Mouse (Mus musculus) forebrain, embryonic 12.5 days (tissue): Measurements from ENCODE around the gene Atp2b2. TPM values are rescaled to one million over a fixed set of nuclear protein-coding genes. Genes with fewer than 3 reads are reported as not detected.

Experiments
- ATAC-seq: fragments of 200-750 bp; cut with Nextera tagmentation; 2 replicates; pipeline ENCODE4 v1.8.0; 2017; ENCODE audit warnings: moderate TSS enrichment; ENCODE audit not compliant: low FRiP score
- H3K27ac ChIP-seq: fragments of 300-500 bp; sonication (generic); 2 replicates; pipeline ENCODE4 v1.5.1; 2016; ENCODE audit warnings: mild to moderate bottlenecking
- H3K27me3 ChIP-seq: fragments of 300-500 bp; sonication (generic); 2 replicates; pipeline ENCODE4 v1.6.1; 2016; ENCODE audit warnings: mild to moderate bottlenecking
- H3K36me3 ChIP-seq: fragments of 300-500 bp; sonication (generic); replicated peaks from 2 replicates; pipeline ENCODE4 v1.6.1; 2016; ENCODE audit warnings: mild to moderate bottlenecking
- H3K4me1 ChIP-seq: fragments of 300-500 bp; sonication (generic); 2 replicates; pipeline ENCODE4 v1.6.1; 2016
- H3K4me2 ChIP-seq: fragments of 300-500 bp; sonication (generic); 2 replicates; pipeline ENCODE4 v1.6.1; 2016; ENCODE audit warnings: mild to moderate bottlenecking, moderate library complexity
- H3K4me3 ChIP-seq: fragments of 300-500 bp; sonication (generic); replicated peaks from 2 replicates; pipeline ENCODE4 v1.5.1; 2016; ENCODE audit warnings: mild to moderate bottlenecking
- H3K9ac ChIP-seq: fragments of 300-500 bp; sonication (generic); 2 replicates; pipeline ENCODE4 v1.6.1; 2016; ENCODE audit warnings: mild to moderate bottlenecking
- H3K9me3 ChIP-seq: fragments of 300-500 bp; sonication (generic); 2 replicates; pipeline ENCODE4 v1.6.1; 2016
- WGBS: fragments of 180-500 bp; shearing (Covaris S2); methylation state at CpG from one replicate; pipeline ENCODE4 v1.1.7; 2016; 5-methylcytosine and 5-hydroxymethylcytosine counted together
- polyA plus RNA-seq: library from polyadenylated mRNA; unstranded; fragments of >200 nt; fragmentation: Nextera tagmentation; extraction: Ambion mirVana; gene quantifications from 2 replicates; pipeline ENCODE4 v1.2.1, GENCODE M21; 2016

The Atp2b2 gene
- polyA plus RNA-seq, 1 experiment from 2014 or later = 8.0 TPM

GRCm38 (mm10) chr6:113969751-113970150 is 72.7 kb downstream of the Atp2b2 start:
- Histone ChIP-seq H3K4me3 (no peak overlapping the region), H3K27ac (no peak overlapping the region), H3K36me3 (no peaks in the 10 kb centered on the region), H3K9ac (no peak overlapping the region), H3K4me2 (no peak overlapping the region), H3K9me3 (no peaks in the 10 kb centered on the region), H3K27me3 (no peaks in the 10 kb centered on the region), H3K4me1 (peaks cover 20% of the 10 kb centered on the region)
- no peak for ATAC-seq
- WGBS = 43% methylated on average over 3 of the region's 3 CpGs

- 11% methylated on average over 3 of the region's 3 CpGs for WGBS
- Histone ChIP-seq H3K27me3 (no peaks in the 10 kb centered on the region), H3K36me3 (no peaks in the 10 kb centered on the region), H3K27ac (no peak overlapping the region), H3K4me1 (peaks cover 16% of the 10 kb centered on the region), H3K9me3 (no peaks in the 10 kb centered on the region), H3K9ac (no peak overlapping the region), H3K4me3 (no peak overlapping the region), H3K4me2 (no peak overlapping the region)
- ATAC-seq = no peak
Measured at GRCm38 (mm10) chr6:113962811-113963210, 79.6 kb downstream of the Atp2b2 start.

GRCm38 (mm10) chr6:113961658-113962057 is 80.8 kb downstream of the Atp2b2 start:
- no peaks in the 10 kb centered on the region for H3K9me3 ChIP-seq
- H3K9ac ChIP-seq = no peak overlapping the region
- no peak overlapping the region for H3K4me2 ChIP-seq
- H3K4me3 ChIP-seq = no peak overlapping the region
- H3K36me3 ChIP-seq = no peaks in the 10 kb centered on the region
- H3K27me3 ChIP-seq = no peaks in the 10 kb centered on the region
- peaks cover 16% of the 10 kb centered on the region for H3K4me1 ChIP-seq
- 82% methylated on average over 2 of the region's 2 CpGs for WGBS
- H3K27ac ChIP-seq = no peak overlapping the region
- ATAC-seq = no peak

- no peak overlapping the region for H3K4me3 ChIP-seq
- H3K9ac ChIP-seq = no peak overlapping the region
- no peak overlapping the region for H3K4me2 ChIP-seq
- no peak for ATAC-seq
- H3K9me3 ChIP-seq = no peaks in the 10 kb centered on the region
- H3K27me3 ChIP-seq = no peaks in the 10 kb centered on the region
- WGBS = 83% methylated on average over 1 of the region's 1 CpGs
- H3K36me3 ChIP-seq = no peaks in the 10 kb centered on the region
- H3K4me1 ChIP-seq = peaks cover 2% of the 10 kb centered on the region; the same call in 1 of the 2 replicates
- H3K27ac ChIP-seq = no peak overlapping the region
Measured at GRCm38 (mm10) chr6:113959336-113959735, 83.1 kb downstream of the Atp2b2 start.

- no peaks in the 10 kb centered on the region for H3K36me3 ChIP-seq
- H3K27me3 ChIP-seq = no peaks in the 10 kb centered on the region
- no peak overlapping the region for H3K9ac ChIP-seq
- H3K9me3 ChIP-seq = no peaks in the 10 kb centered on the region
- H3K4me3 ChIP-seq = no peak overlapping the region
- H3K4me1 ChIP-seq = peaks cover 2% of the 10 kb centered on the region; the same call in 1 of the 2 replicates
- no peak overlapping the region for H3K4me2 ChIP-seq
- WGBS = 51% methylated on average over 2 of the region's 2 CpGs
- H3K27ac ChIP-seq = no peak overlapping the region
- no peak for ATAC-seq
Measured at GRCm38 (mm10) chr6:113958714-113959113, 83.7 kb downstream of the Atp2b2 start.

- Histone ChIP-seq H3K9ac (no peak overlapping the region), H3K9me3 (no peaks in the 10 kb centered on the region), H3K36me3 (no peaks in the 10 kb centered on the region), H3K4me2 (no peak overlapping the region), H3K27me3 (no peaks in the 10 kb centered on the region), H3K27ac (no peak overlapping the region), H3K4me3 (no peak overlapping the region), H3K4me1 (peaks cover 2% of the 10 kb centered on the region; the same call in 1 of the 2 replicates)
- WGBS = 89% methylated on average over 5 of the region's 5 CpGs
- no peak for ATAC-seq
Measured at GRCm38 (mm10) chr6:113958003-113958402, 84.4 kb downstream of the Atp2b2 start.

- Histone ChIP-seq H3K4me1 (peaks cover 2% of the 10 kb centered on the region; the same call in 1 of the 2 replicates), H3K36me3 (no peaks in the 10 kb centered on the region), H3K27me3 (no peaks in the 10 kb centered on the region), H3K9me3 (no peaks in the 10 kb centered on the region), H3K27ac (no peak overlapping the region), H3K9ac (no peak overlapping the region), H3K4me3 (no peak overlapping the region), H3K4me2 (no peak overlapping the region)
- 82% methylated on average over 19 of the region's 19 CpGs for WGBS
- ATAC-seq = no peak
Measured at GRCm38 (mm10) chr6:113957232-113957940, 85.0 kb downstream of the Atp2b2 start.

GRCm38 (mm10) chr6:113947515-113947914 is 94.9 kb downstream of the Atp2b2 start:
- no peaks in the 10 kb centered on the region for H3K36me3 ChIP-seq
- H3K9ac ChIP-seq = no peak overlapping the region
- H3K4me2 ChIP-seq = no peak overlapping the region
- H3K4me1 ChIP-seq = peaks cover 5% of the 10 kb centered on the region; the same call in 1 of the 2 replicates
- H3K27ac ChIP-seq = no peak overlapping the region
- no peak overlapping the region for H3K4me3 ChIP-seq
- 91% methylated on average over 8 of the region's 8 CpGs for WGBS
- ATAC-seq = no peak
- H3K9me3 ChIP-seq = no peaks in the 10 kb centered on the region
- H3K27me3 ChIP-seq = no peaks in the 10 kb centered on the region

GRCm38 (mm10) chr6:113942355-113942754 is 100.1 kb downstream of the Atp2b2 start:
- no peaks in the 10 kb centered on the region for H3K9me3 ChIP-seq
- 11% methylated on average over 12 of the region's 12 CpGs for WGBS
- H3K4me2 ChIP-seq = no peak overlapping the region
- no peak overlapping the region for H3K27ac ChIP-seq
- ATAC-seq = peak; percentile 44; the same call in 1 of the 2 replicates
- peaks cover 11% of the 10 kb centered on the region for H3K27me3 ChIP-seq
- H3K9ac ChIP-seq = no peak overlapping the region
- no peaks in the 10 kb centered on the region for H3K36me3 ChIP-seq
- peaks cover 28% of the 10 kb centered on the region for H3K4me1 ChIP-seq
- H3K4me3 ChIP-seq = no peak overlapping the region

- no peak overlapping the region for H3K4me2 ChIP-seq
- 90% methylated on average over 5 of the region's 5 CpGs for WGBS
- H3K9me3 ChIP-seq = no peaks in the 10 kb centered on the region
- ATAC-seq = no peak
- H3K27me3 ChIP-seq = peaks cover 11% of the 10 kb centered on the region
- H3K9ac ChIP-seq = no peak overlapping the region
- H3K27ac ChIP-seq = no peak overlapping the region
- H3K4me3 ChIP-seq = no peak overlapping the region
- H3K4me1 ChIP-seq = peaks cover 39% of the 10 kb centered on the region
- no peaks in the 10 kb centered on the region for H3K36me3 ChIP-seq
Measured at GRCm38 (mm10) chr6:113941324-113941723, 101.1 kb downstream of the Atp2b2 start.

GRCm38 (mm10) chr6:113939442-113939841 is 103.0 kb downstream of the Atp2b2 start:
- peaks cover 11% of the 10 kb centered on the region for H3K27me3 ChIP-seq
- 89% methylated on average over 8 of the region's 8 CpGs for WGBS

GRCm38 (mm10) chr6:113936811-113937508 is 105.5 kb downstream of the Atp2b2 start:
- H3K4me2 ChIP-seq = no peak overlapping the region
- no peak overlapping the region for H3K4me3 ChIP-seq

More at GRCm38 (mm10) chr6:113939442-113939841, 103.0 kb downstream of the Atp2b2 start:
- no peak overlapping the region for H3K27ac ChIP-seq
- H3K4me1 ChIP-seq = peaks cover 47% of the 10 kb centered on the region
- no peak overlapping the region for H3K9ac ChIP-seq
- H3K4me3 ChIP-seq = no peak overlapping the region
- no peaks in the 10 kb centered on the region for H3K36me3 ChIP-seq
- H3K4me2 ChIP-seq = no peak overlapping the region
- ATAC-seq = no peak
- H3K9me3 ChIP-seq = no peaks in the 10 kb centered on the region

More at GRCm38 (mm10) chr6:113936811-113937508, 105.5 kb downstream of the Atp2b2 start:
- H3K9ac ChIP-seq = no peak overlapping the region
- peaks cover 45% of the 10 kb centered on the region for H3K4me1 ChIP-seq
- 19% methylated on average over 6 of the region's 6 CpGs for WGBS
- H3K36me3 ChIP-seq = no peaks in the 10 kb centered on the region
- H3K27me3 ChIP-seq = peaks cover 16% of the 10 kb centered on the region
- peak; percentile 84 for ATAC-seq
- H3K9me3 ChIP-seq = no peaks in the 10 kb centered on the region
- peak overlapping the region; percentile 73 for H3K27ac ChIP-seq
